Mouse (Mus musculus): ENCODE measurements around the gene Mslnl. TPM values are rescaled to one million over a fixed set of nuclear protein-coding genes. Genes with fewer than 3 reads are reported as not detected.

Gene Mslnl
- polyA plus RNA-seq, 1 experiment, result 0.16 TPM

GRCm38 (mm10) chr17:25769331-25769730 lies 33.5 kb downstream of the Mslnl start:
- Histone ChIP-seq H3K27me3 (ENCODE audit: control insufficient read depth, insufficient read depth, low read length) (no peaks in the 10 kb centered on the region), H3K4me1 (ENCODE audit: control insufficient read depth, insufficient read depth, insufficient read length, low read length) (peaks cover 3% of the 10 kb centered on the region; the same call in 1 of the 2 replicates), H3K27ac (ENCODE audit: insufficient read depth, low read depth, low read length) (no peak overlapping the region), H3K36me3 (ENCODE audit: control insufficient read depth, insufficient read depth, low read length) (no peaks in the 10 kb centered on the region), H3K4me3 (ENCODE audit: low read depth, low read length) (no peak overlapping the region)
- TF ChIP-seq POLR2A (IDR thresholded peaks at IDR 0.05; ENCODE audit: low read depth, low read length), result no peak
- no peak for TF ChIP-seq CTCF (IDR thresholded peaks at IDR 0.05; ENCODE audit: extremely low read depth, insufficient read length, insufficient replicate concordance, low read depth, low read length)
- 53% methylated on average over 9 of the region's 9 CpGs for WGBS

GRCm38 (mm10) chr17:25773549-25774120 lies 37.8 kb downstream of the Mslnl start, which contains the start of gene Narfl:
Gene Narfl, plus strand, starts transcription at chr17:25773776.
- TF ChIP-seq CTCF (IDR thresholded peaks at IDR 0.05; ENCODE audit: extremely low read depth, insufficient read length, insufficient replicate concordance, low read depth, low read length), result peak; percentile 88
- TF ChIP-seq POLR2A (IDR thresholded peaks at IDR 0.05; ENCODE audit: low read depth, low read length), result peak; percentile 34
- Histone ChIP-seq H3K27me3 (ENCODE audit: control insufficient read depth, insufficient read depth, low read length) (no peaks in the 10 kb centered on the region), H3K4me3 (ENCODE audit: low read depth, low read length) (peak within 1 kb of the TSS; percentile 92), H3K4me1 (ENCODE audit: control insufficient read depth, insufficient read depth, insufficient read length, low read length) (peaks cover 7% of the 10 kb centered on the region; the same call in 1 of the 2 replicates), H3K27ac (ENCODE audit: insufficient read depth, low read depth, low read length) (no peak within 1 kb of the TSS), H3K36me3 (ENCODE audit: control insufficient read depth, insufficient read depth, low read length) (peaks cover 14% of the 10 kb centered on the region)
- WGBS, result under 1% methylated on average over 37 of the region's 37 CpGs

GRCm38 (mm10) chr17:25775318-25776062 lies 39.6 kb downstream of the Mslnl start:
- H3K27me3 ChIP-seq (ENCODE audit: control insufficient read depth, insufficient read depth, low read length), result no peaks in the 10 kb centered on the region
- TF ChIP-seq POLR2A (IDR thresholded peaks at IDR 0.05; ENCODE audit: low read depth, low read length) (no peak), CTCF (IDR thresholded peaks at IDR 0.05; ENCODE audit: extremely low read depth, insufficient read length, insufficient replicate concordance, low read depth, low read length) (no peak)
- H3K4me3 ChIP-seq (ENCODE audit: low read depth, low read length), result no peak overlapping the region
- 78% methylated on average over 10 of the region's 10 CpGs for WGBS
- H3K36me3 ChIP-seq (ENCODE audit: control insufficient read depth, insufficient read depth, low read length), result peaks cover 28% of the 10 kb centered on the region
- H3K4me1 ChIP-seq (ENCODE audit: control insufficient read depth, insufficient read depth, insufficient read length, low read length), result peaks cover 7% of the 10 kb centered on the region; the same call in 1 of the 2 replicates
- no peak overlapping the region for H3K27ac ChIP-seq (ENCODE audit: insufficient read depth, low read depth, low read length)

GRCm38 (mm10) chr17:25777948-25778347 lies 42.1 kb downstream of the Mslnl start:
- no peak for TF ChIP-seq POLR2A (IDR thresholded peaks at IDR 0.05; ENCODE audit: low read depth, low read length)
- TF ChIP-seq CTCF (IDR thresholded peaks at IDR 0.05; ENCODE audit: extremely low read depth, insufficient read length, insufficient replicate concordance, low read depth, low read length), result no peak
- Histone ChIP-seq H3K4me3 (ENCODE audit: low read depth, low read length) (no peak overlapping the region), H3K27ac (ENCODE audit: insufficient read depth, low read depth, low read length) (no peak overlapping the region), H3K4me1 (ENCODE audit: control insufficient read depth, insufficient read depth, insufficient read length, low read length) (peaks cover 7% of the 10 kb centered on the region; the same call in 1 of the 2 replicates), H3K36me3 (ENCODE audit: control insufficient read depth, insufficient read depth, low read length) (peaks cover 46% of the 10 kb centered on the region), H3K27me3 (ENCODE audit: control insufficient read depth, insufficient read depth, low read length) (no peaks in the 10 kb centered on the region)
- 96% methylated on average over 5 of the region's 5 CpGs for WGBS

- TF ChIP-seq CTCF (IDR thresholded peaks at IDR 0.05; ENCODE audit: extremely low read depth, insufficient read length, insufficient replicate concordance, low read depth, low read length) (no peak), POLR2A (IDR thresholded peaks at IDR 0.05; ENCODE audit: low read depth, low read length) (no peak)
- Histone ChIP-seq H3K27ac (ENCODE audit: insufficient read depth, low read depth, low read length) (no peak overlapping the region), H3K36me3 (ENCODE audit: control insufficient read depth, insufficient read depth, low read length) (peaks cover 46% of the 10 kb centered on the region), H3K4me3 (ENCODE audit: low read depth, low read length) (no peak overlapping the region), H3K4me1 (ENCODE audit: control insufficient read depth, insufficient read depth, insufficient read length, low read length) (peaks cover 3% of the 10 kb centered on the region; the same call in 1 of the 2 replicates), H3K27me3 (ENCODE audit: control insufficient read depth, insufficient read depth, low read length) (no peaks in the 10 kb centered on the region)
- 73% methylated on average over 6 of the region's 6 CpGs for WGBS
Measured at GRCm38 (mm10) chr17:25781339-25781738, 45.5 kb downstream of the Mslnl start.

- Histone ChIP-seq H3K36me3 (ENCODE audit: control insufficient read depth, insufficient read depth, low read length) (peaks cover 34% of the 10 kb centered on the region), H3K4me3 (ENCODE audit: low read depth, low read length) (no peak overlapping the region), H3K4me1 (ENCODE audit: control insufficient read depth, insufficient read depth, insufficient read length, low read length) (peaks cover 3% of the 10 kb centered on the region; the same call in 1 of the 2 replicates), H3K27me3 (ENCODE audit: control insufficient read depth, insufficient read depth, low read length) (no peaks in the 10 kb centered on the region), H3K27ac (ENCODE audit: insufficient read depth, low read depth, low read length) (no peak overlapping the region)
- WGBS, result 56% methylated on average over 7 of the region's 7 CpGs
- no peak for TF ChIP-seq CTCF (IDR thresholded peaks at IDR 0.05; ENCODE audit: extremely low read depth, insufficient read length, insufficient replicate concordance, low read depth, low read length)
- TF ChIP-seq POLR2A (IDR thresholded peaks at IDR 0.05; ENCODE audit: low read depth, low read length), result no peak
Measured at GRCm38 (mm10) chr17:25783086-25783485, 47.2 kb downstream of the Mslnl start.

All from small intestine, adult 2 months (tissue).